Mouse (Mus musculus): ENCODE measurements around the gene Btg2.

- TF ChIP-seq EP300 (optimal IDR thresholded peaks at IDR 0.05) (no peak), CTCF (IDR thresholded peaks at IDR 0.05; ENCODE audit: low read depth) (no peak)
Observed at GRCm38 (mm10) chr1:134105764-134106430, 27.0 kb upstream of the Btg2 start.
